Mouse (Mus musculus) kidney, postnatal 14 days (tissue): ENCODE results near the gene Gaa.
A peak's percentile ranks its signal among the peaks of the same experiment; 100 is the strongest.
"Not testable (repeated sequence)": the region's sequence is repeated elsewhere in the genome, so short reads cannot be mapped to it uniquely, and the experiment has no call there.

Source experiments
- DNase-seq: peaks from one replicate; pipeline ENCODE4 v3.0.0; 2022; ENCODE audit warnings: mixed read lengths

Gaa gene

GRCm38 (mm10) chr11:119256557-119256956, 11.1 kb upstream of the Gaa start:
- peak; percentile 65 for DNase-seq

GRCm38 (mm10) chr11:119258216-119258571, 9.5 kb upstream of the Gaa start:
- DNase-seq: no peak

- peak; percentile 84 for DNase-seq
Observed at GRCm38 (mm10) chr11:119258572-119259322, 8.9 kb upstream of the Gaa start.

GRCm38 (mm10) chr11:119259977-119260376, 7.7 kb upstream of the Gaa start:
- no peak for DNase-seq

- DNase-seq: no peak
Observed at GRCm38 (mm10) chr11:119264413-119264812, 3.3 kb upstream of the Gaa start.

GRCm38 (mm10) chr11:119265811-119266210, 1.9 kb upstream of the Gaa start:
- DNase-seq: no peak

GRCm38 (mm10) chr11:119267241-119267674, 429 bp upstream of the Gaa start:
- peak; percentile 80 for DNase-seq

GRCm38 (mm10) chr11:119268557-119269195, 989 bp downstream of the Gaa start:
- no peak for DNase-seq

- DNase-seq: not testable (repeated sequence)
Observed at GRCm38 (mm10) chr11:119272492-119272891, 4.8 kb downstream of the Gaa start.

- no peak for DNase-seq
Observed at GRCm38 (mm10) chr11:119273186-119273930, 5.7 kb downstream of the Gaa start.

GRCm38 (mm10) chr11:119281030-119281429, 13.3 kb downstream of the Gaa start:
- no peak for DNase-seq

- peak; percentile 51 for DNase-seq
Observed at GRCm38 (mm10) chr11:119285791-119286527, 18.3 kb downstream of the Gaa start.

GRCm38 (mm10) chr11:119287207-119287992, 19.7 kb downstream of the Gaa start:
- no peak for DNase-seq

GRCm38 (mm10) chr11:119292861-119293260, 25.2 kb downstream of the Gaa start:
- not testable (repeated sequence) for DNase-seq

GRCm38 (mm10) chr11:119297996-119298395, 30.3 kb downstream of the Gaa start:
- no peak for DNase-seq

- DNase-seq: no peak
Observed at GRCm38 (mm10) chr11:119298917-119299316, 31.2 kb downstream of the Gaa start.

- peak; percentile 98 for DNase-seq
Observed at GRCm38 (mm10) chr11:119299391-119300245, 31.9 kb downstream of the Gaa start, which contains the start of gene Eif4a3. TSS of gene Eif4a3 (minus strand) at chr11:119300089.

GRCm38 (mm10) chr11:119300246-119300935, 32.7 kb downstream of the Gaa start:
- no peak for DNase-seq

GRCm38 (mm10) chr11:119300986-119301385, 33.3 kb downstream of the Gaa start:
- no peak for DNase-seq
